ENCODE assay signal across 27 mouse cellular contexts in genomic region chr3:86883985-86884384, GRCm38 (mm10).
"Had no signal": no experiment of that assay in that cellular context is flagged by ENCODE, and none has a peak within 500 bp of the region (broad histone marks: within the 10 kb centered on the region; RNA-seq: fewer than 3 reads in every experiment).

No protein-coding gene starts in this region.

- H3K9me3 ChIP-seq: heart, embryonic 15.5 days; hindbrain, embryonic 12.5 days; intestine, embryonic 15.5 days; limb, embryonic 10.5 days had no signal

- H3K9ac ChIP-seq: heart, embryonic 13.5 days; heart, embryonic 15.5 days; hindbrain, embryonic 12.5 days; hindbrain, embryonic 14.5 days; intestine, embryonic 15.5 days; limb, embryonic 12.5 days had no signal

- H3K27me3 ChIP-seq: heart, embryonic 13.5 days; heart, embryonic 15.5 days; hindbrain, embryonic 12.5 days; intestine, embryonic 15.5 days; limb, embryonic 12.5 days had no signal

- H3K4me3 ChIP-seq: gastrocnemius, adult 2 months; heart, adult 2 months; heart, embryonic 13.5 days; heart, embryonic 15.5 days; hindbrain, embryonic 10.5 days; hindbrain, embryonic 12.5 days; intestine, embryonic 15.5 days; left cerebral cortex, adult 2 months; limb, embryonic 10.5 days; limb, embryonic 12.5 days had no signal

- ATAC-seq: forebrain, embryonic 16.5 days; hindbrain, embryonic 16.5 days; inflammation-experienced regulatory T-cells, adult 6 months; intestine, embryonic 15.5 days; intestine, postnatal 0 days had no signal

- H3K27ac ChIP-seq: gastrocnemius, adult 2 months; heart, adult 2 months; heart, embryonic 13.5 days; heart, embryonic 15.5 days; hindbrain, embryonic 10.5 days; hindbrain, embryonic 12.5 days; hindbrain, embryonic 14.5 days; intestine, embryonic 15.5 days; left cerebral cortex, adult 2 months; limb, embryonic 10.5 days; limb, embryonic 12.5 days had no signal

- H3K36me3 ChIP-seq: heart, embryonic 13.5 days; heart, embryonic 15.5 days; intestine, embryonic 15.5 days; limb, embryonic 10.5 days; limb, embryonic 12.5 days had no signal

- H3K4me2 ChIP-seq: heart, embryonic 11.5 days; heart, embryonic 13.5 days; heart, embryonic 15.5 days; hindbrain, embryonic 12.5 days; hindbrain, embryonic 14.5 days; intestine, embryonic 15.5 days; limb, embryonic 12.5 days had no signal

- H3K4me1 ChIP-seq: heart, embryonic 13.5 days; heart, embryonic 15.5 days; hindbrain, embryonic 10.5 days; intestine, embryonic 15.5 days; limb, embryonic 10.5 days; limb, embryonic 12.5 days had no signal

- DNase-seq: gastrocnemius, adult 2 months; gastrocnemius, postnatal 10 days; gastrocnemius, postnatal 25 days; heart, adult 2 months; heart, postnatal 14 days; heart, postnatal 4 days; kidney, adult 18-20 months; kidney, adult 8-10 months; kidney, postnatal 10 days; kidney, postnatal 25 days; kidney, postnatal 4 days; layer of hippocampus, adult 9-11 months; liver had no signal
